Mouse (Mus musculus) kidney, postnatal 10 days (tissue): ENCODE measurements around the gene Gm43302.
"Not testable (repeated sequence)": the region's sequence is repeated elsewhere in the genome, so short reads cannot be mapped to it uniquely, and the experiment has no call there.

Experiments
- DNase-seq: peaks from one replicate; pipeline ENCODE4 v3.0.0; 2021; ENCODE audit warnings: mixed read lengths

Gm43302 gene

GRCm38 (mm10) chr5:105293226-105294165, at the start of gene Gm43302, which contains the start of gene Gbp6:
TSS of gene Gm43302 (minus strand) at chr5:105293695.
TSS of gene Gbp6 (minus strand) at chr5:105293698.
- peak; percentile 21 for DNase-seq

GRCm38 (mm10) chr5:105341281-105341680, 47.8 kb upstream of the Gm43302 start:
- DNase-seq, result no peak

- peak; percentile 11 for DNase-seq
These were observed 29.0 kb upstream of the Gm43302 start for GRCm38 (mm10) chr5:105322543-105322942.

DNA sequence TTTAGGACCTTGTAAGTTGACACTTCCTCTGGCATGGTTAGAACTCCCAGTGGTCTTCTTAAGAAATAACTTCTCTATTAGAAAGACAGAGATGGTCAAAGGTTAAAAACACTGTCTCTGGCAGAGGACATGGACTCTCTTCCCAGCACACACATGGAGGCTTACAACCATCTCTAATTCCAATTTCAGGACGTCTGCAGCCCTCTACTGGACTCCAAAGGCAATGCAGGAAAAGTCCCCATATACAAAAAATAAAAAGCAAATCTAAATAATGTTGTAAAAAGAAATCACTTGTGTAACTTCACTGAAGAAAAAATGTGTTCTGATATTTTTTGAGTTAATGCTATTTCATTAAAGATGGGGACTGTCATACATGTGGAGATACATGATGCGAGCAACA, 17.4 kb upstream of the Gm43302 start:
- DNase-seq, result no peak

DNA sequence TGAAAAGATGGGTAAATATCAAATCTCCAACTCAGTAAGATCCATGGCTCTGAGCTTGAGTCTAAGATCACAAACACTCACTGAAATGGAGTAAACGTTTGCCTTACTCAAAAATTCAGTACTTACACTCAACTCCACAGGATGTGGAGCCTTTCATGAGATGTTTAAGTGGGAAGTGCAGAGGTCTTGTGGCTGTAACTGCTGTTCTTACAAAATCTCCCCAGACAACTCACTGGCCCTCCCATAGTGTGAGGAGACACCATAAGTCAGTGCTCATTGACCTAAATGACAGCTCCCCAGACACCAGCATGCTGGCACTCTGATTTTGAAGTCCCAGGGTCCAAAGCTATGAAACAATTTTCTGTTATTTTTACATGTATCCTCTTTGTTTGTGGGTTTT, 15.7 kb upstream of the Gm43302 start:
- DNase-seq, result not testable (repeated sequence)

DNA sequence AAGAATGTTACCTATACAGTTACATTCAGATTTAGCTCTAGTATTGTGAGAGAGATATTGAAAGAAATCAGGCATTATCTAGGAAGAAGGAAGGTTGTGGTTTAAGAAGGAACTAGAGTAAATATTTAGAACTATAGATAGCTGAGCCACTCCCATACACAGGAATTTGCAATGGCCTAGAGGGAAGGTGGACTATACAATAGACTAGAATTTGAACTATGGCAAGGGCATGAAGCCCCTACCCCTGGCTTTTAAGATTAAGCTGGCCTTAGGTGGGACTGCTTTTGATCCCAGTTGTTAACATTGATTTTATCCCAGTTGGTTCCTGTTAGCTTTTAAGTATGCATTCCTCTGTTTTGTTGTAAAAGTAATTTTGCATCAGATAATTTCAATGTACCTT, 13.5 kb upstream of the Gm43302 start:
- DNase-seq, result not testable (repeated sequence)

GRCm38 (mm10) chr5:105306159-105306581, 12.7 kb upstream of the Gm43302 start:
- no peak for DNase-seq

GRCm38 (mm10) chr5:105305671-105306070, 12.2 kb upstream of the Gm43302 start:
- not testable (repeated sequence) for DNase-seq

GRCm38 (mm10) chr5:105301963-105302362, 8.5 kb upstream of the Gm43302 start:
- DNase-seq, result no peak

DNA sequence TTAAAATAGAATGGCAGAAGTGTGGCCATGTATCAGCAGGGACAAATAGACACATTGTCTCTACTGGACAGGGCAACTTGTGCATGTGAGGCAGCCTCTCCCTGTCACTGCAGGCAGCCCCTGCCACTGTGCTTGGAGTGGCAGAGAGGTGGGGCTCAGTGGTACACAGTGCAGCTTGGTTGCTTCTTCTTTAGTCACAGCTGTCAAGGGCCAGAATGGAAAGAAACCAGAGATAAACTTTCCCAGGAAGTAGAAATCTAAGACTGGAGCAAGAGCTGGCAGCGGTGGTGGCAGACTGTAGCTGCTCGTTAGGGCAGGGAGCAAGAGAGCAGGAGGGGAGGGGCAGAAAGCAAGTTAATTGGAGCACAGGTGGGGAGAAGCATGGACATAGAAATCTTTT, 8.0 kb upstream of the Gm43302 start:
- DNase-seq, result peak; percentile 12

DNA sequence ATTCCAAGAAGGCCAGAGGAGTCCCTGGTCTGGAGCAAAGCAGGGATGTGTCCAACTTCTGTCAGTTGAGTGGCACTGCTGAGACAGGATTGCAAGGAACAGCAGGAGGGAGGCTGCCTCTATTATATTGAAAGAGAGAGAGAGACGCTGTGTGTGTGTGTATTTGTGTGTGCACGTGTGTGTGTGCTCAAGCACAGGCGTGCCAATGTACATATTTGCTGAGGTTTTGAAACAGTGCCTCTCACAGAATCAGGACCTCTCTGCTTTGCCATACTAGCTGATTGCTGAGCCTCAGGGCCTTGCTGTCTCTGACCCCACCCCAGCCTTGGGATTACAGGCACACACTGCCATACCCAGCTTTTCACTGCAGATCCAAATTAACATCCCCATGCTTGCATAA, 2.3 kb upstream of the Gm43302 start:
- DNase-seq, result no peak

DNA sequence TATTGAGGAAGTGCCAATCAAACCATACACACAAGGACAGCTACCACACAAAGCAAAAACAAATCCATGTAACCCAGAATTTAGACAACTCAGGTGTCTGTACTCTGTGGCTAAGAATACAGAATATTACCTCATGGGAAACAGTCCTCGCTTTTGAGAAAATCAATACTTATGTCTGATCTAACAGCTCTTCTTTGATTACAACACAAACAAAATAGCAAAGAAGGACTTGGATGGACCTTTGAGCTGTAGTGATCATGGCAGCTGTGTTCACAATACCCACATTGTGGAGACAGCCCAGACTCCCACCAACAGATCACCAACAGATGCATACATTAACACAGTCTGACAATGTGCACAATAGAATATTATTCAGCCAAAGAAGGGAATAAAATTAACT, 1.0 kb downstream of the Gm43302 start:
- no peak for DNase-seq

GRCm38 (mm10) chr5:105290921-105291320, 2.6 kb downstream of the Gm43302 start:
- DNase-seq, result not testable (repeated sequence)

- DNase-seq, result not testable (repeated sequence)
These were observed 32.8 kb downstream of the Gm43302 start for GRCm38 (mm10) chr5:105260673-105261072.

DNA sequence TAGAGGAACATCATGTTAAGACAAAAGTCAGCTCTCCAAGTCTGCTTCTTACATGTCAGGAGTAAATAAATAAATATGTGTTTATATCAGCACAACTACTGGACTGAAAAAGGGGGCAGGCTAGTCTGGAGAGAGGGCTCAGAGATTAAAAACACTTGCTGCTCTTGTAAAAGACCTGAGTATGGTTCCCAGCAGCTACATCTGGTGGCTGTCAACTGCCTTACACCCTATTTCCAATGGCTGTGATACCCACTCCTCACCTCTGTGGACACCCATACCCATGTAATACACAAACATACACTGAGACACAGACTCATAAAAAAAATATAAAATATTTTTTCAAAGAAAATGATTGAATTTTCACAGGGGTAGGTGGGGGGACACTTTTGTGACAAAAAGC, 41.0 kb downstream of the Gm43302 start:
- DNase-seq, result no peak

- DNase-seq, result not testable (repeated sequence)
These were observed 48.8 kb downstream of the Gm43302 start for GRCm38 (mm10) chr5:105244741-105245140.

DNA sequence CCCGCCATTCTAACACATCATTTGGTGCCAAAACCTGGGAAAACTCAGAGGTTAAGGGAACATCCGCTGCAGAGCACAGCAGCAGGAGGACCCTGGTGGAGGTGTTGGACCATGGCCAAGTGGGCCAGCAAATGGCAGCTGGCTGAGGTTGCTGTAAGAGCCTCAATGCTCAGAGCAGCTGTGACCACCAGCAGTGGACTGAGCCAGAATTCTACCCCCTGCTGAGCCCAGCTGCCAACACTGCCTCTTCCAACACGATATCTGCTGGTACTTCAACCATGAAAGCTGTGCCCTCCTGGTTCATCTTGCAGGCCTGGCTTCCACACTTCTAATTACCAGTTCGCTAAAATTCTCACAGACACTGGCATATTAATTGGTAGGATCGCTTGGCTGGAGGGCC, 52.5 kb downstream of the Gm43302 start:
- not testable (repeated sequence) for DNase-seq

DNA sequence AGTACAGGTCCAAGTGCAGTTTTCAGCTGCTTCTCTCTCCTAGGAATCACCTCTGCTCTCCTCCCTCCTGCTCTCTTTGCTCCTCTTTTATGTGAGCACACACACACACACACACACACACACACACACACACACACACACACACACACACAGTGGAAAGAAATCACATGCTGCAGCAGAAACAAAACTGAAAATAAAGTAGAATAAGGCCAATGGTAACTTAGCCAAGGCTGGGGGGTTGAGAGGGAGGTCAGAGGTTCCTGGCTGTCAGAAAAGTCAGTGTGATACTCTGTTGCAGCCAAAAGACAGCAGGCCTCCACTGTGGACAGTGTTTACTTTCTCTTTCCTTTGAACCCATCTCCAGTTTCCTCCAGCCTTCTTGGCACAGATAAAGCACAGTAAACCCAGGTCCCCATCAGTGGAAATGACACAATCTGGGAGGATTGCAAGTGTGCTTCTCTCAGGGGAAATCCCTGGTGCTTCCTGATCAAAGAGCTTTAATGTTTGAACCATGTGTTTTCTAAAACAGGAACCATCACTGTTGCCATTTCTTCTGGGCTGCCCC, 53.9 kb downstream of the Gm43302 start, which contains the start of gene Gbp10:
Gene Gbp10 (minus strand): TSS at position 51 of the 565 bp plus-strand sequence.
- peak; percentile 9 for DNase-seq

- not testable (repeated sequence) for DNase-seq
These were observed 55.1 kb downstream of the Gm43302 start for GRCm38 (mm10) chr5:105238402-105238801.

DNA sequence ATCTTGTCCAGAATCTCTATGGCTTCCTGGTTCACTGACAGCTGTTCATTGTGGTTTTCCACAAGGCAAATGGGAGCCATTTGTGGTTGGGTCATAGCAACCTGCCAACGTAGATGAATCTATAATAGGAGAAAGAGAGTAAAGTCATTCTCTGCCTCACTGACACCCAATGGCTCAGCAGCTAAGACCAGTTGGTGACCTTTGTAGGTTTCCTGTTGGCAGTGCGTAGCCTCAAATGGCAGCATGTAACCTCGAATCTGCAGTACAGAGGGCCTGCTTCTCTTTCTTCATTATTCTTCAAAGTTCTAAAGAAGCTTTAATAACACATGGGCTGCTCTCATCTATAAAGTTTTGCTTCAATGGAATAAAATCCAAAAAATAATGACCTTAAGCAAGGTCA, 57.5 kb downstream of the Gm43302 start:
- not testable (repeated sequence) for DNase-seq

DNA sequence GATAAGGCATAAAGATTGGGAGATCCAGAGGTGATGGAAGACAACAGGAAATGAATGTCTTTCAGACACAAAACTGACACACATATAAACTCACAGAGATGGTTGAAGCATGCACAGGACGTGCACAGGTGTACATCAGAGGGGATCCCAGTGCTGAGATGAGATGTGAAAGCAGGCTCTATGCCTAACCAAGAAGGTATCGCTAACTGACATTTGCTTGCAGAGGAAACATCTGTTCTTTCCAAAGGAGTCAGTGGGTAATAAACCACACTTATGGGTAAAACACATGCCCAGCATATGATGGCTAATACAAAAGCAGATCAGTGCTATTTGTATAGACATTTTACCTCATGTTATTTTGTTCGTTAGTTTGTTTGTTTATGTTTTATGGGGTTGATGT, 84.5 kb downstream of the Gm43302 start:
- DNase-seq, result not testable (repeated sequence)

- DNase-seq, result not testable (repeated sequence)
These were observed 92.6 kb downstream of the Gm43302 start for GRCm38 (mm10) chr5:105200791-105201355.

- not testable (repeated sequence) for DNase-seq
These were observed 94.3 kb downstream of the Gm43302 start for GRCm38 (mm10) chr5:105199149-105199548.
